In genomic region chr14:25025074-25025473, GRCm38 (mm10) we compare ENCODE assay signal across 14 mouse cellular contexts.
DNase-seq lines count a peak whose midpoint lies in the region.
"Had no signal": no experiment of that assay in that cellular context is flagged by ENCODE, and none has a peak within 500 bp of the region (broad histone marks: within the 10 kb centered on the region; RNA-seq: fewer than 3 reads in every experiment).

No protein-coding gene starts in this region.

- DNase-seq in cerebellum, adult 11-12 months = peak; percentile 79
- peak; percentile 53 for DNase-seq in cerebellum, adult 8-10 months
- peak; percentile 51 to 71 for DNase-seq in cerebellum, postnatal 14 days
- DNase-seq in kidney, adult 11 months = no peak
- DNase-seq in heart, adult 8-10 months (ENCODE audit: low spot score) = no peak
- no peak for DNase-seq in left cerebral cortex, adult 9 months (ENCODE audit: low spot score in 2 of 2)
- DNase-seq in urinary bladder, adult 18-20 months (ENCODE audit: low spot score in 2 of 2) = no peak
- DNase-seq: adrenal gland, adult 2 months; adrenal gland, postnatal 25 days; gastrocnemius, postnatal 36 days; heart, adult 11 months; heart, postnatal 10 days; heart, postnatal 4 days; kidney, adult 18-20 months had no signal

Comparison
In these comparisons a context has a peak if more than half of its experiments do, and no peak if none do; other contexts are left out.
1. DNase-seq: peak in cerebellum, adult 11-12 months (single experiment), cerebellum, adult 8-10 months (single experiment) and cerebellum, postnatal 14 days (2 of 2); none in kidney, adult 11 months (single experiment), heart, adult 8-10 months (single experiment), left cerebral cortex, adult 9 months (0 of 2) and urinary bladder, adult 18-20 months (0 of 2).